Mouse (Mus musculus) small intestine, adult 2 months (tissue): ENCODE results near the gene Nfix.
A peak's percentile ranks its signal among the peaks of the same experiment; 100 is the strongest.

Source experiments
- CTCF ChIP-seq: fragments of 200-500 bp; IDR thresholded peaks from 2 replicates; pipeline ENCODE4 v1.5.1; 2012; ENCODE audit warnings: low read depth, mild to moderate bottlenecking, control low read depth, inconsistent platforms, low read length, moderate library complexity, mixed read lengths; ENCODE audit not compliant: insufficient replicate concordance, insufficient read length; ENCODE audit errors: extremely low read depth
- POLR2A ChIP-seq: fragments of 200-500 bp; IDR thresholded peaks from 2 replicates; pipeline ENCODE4 v1.6.1; 2012; ENCODE audit warnings: low read depth, mild to moderate bottlenecking, control low read depth, inconsistent platforms, low read length, moderate library complexity

GRCm38 (mm10) chr8:84831490-84831889 lies 31.3 kb upstream of the Nfix start, which contains the start of gene Gadd45gip1:
- TF ChIP-seq CTCF (peak; percentile 38; the same call in 1 of the 2 replicates), POLR2A (no peak)
